Mouse (Mus musculus): ENCODE measurements around the gene Lrtm2. TPM values are rescaled to one million over a fixed set of nuclear protein-coding genes. Genes with fewer than 3 reads are reported as not detected.
"Not testable (repeated sequence)": the region's sequence is repeated elsewhere in the genome, so short reads cannot be mapped to it uniquely, and the experiment has no call there.

The Lrtm2 gene
- polyA plus RNA-seq (2016; fragmentation: Nextera tagmentation; extraction: Ambion mirVana) = not detected in 2 replicates

DNA sequence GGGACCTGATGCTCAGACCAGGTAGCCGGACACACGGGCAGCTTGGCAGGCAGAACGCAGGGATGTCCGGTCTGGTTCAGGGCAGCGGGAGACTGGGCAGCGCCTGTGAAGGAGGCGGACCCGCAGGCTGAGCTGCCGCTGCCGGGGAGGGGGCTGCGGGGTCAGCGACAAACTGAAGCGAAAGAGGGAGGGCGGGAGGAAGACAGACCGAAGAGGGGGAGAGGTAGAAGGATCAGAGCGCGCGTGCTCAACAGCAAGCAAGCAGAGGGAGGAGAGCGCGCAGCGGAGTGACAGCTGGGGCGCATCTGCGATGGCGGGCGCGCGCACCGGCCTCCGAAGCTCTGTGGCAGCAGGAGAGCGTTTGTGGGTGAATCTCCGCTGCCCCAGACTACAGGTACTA is at the start of gene Lrtm2:
TSS of gene Lrtm2 (minus strand) at position 261 of the 400 bp plus-strand sequence.
- Histone ChIP-seq H3K9me3 (replicated peaks) (no peaks in the 10 kb centered on the region), H3K27me3 (ENCODE audit: low read depth, poor library complexity, severe bottlenecking) (peaks cover 80% of the 10 kb centered on the region), H3K4me3 (peak within 1 kb of the TSS; percentile 46), H3K4me1 (peaks cover 60% of the 10 kb centered on the region), H3K36me3 (no peaks in the 10 kb centered on the region), H3K27ac (0 out of 2 replicates have a peak within 1 kb of the TSS, but pooled peaks have one; percentile 14)
- WGBS = under 1% methylated on average over 31 of the region's 31 CpGs
- peak; percentile 41 for DNase-seq (ENCODE audit: low spot score)

- WGBS = 90% methylated on average over 1 of the region's 1 CpGs
- no peaks in the 10 kb centered on the region for H3K27me3 ChIP-seq (ENCODE audit: low read depth, poor library complexity, severe bottlenecking)
- H3K4me3 ChIP-seq = no peak overlapping the region
- H3K9me3 ChIP-seq (replicated peaks) = no peaks in the 10 kb centered on the region
- no peak overlapping the region for H3K27ac ChIP-seq
- DNase-seq (ENCODE audit: low spot score) = no peak
- H3K4me1 ChIP-seq = peaks cover 4% of the 10 kb centered on the region
- H3K36me3 ChIP-seq = no peaks in the 10 kb centered on the region
Observed at GRCm38 (mm10) chr6:119378631-119379030, 48.1 kb upstream of the Lrtm2 start.

DNA sequence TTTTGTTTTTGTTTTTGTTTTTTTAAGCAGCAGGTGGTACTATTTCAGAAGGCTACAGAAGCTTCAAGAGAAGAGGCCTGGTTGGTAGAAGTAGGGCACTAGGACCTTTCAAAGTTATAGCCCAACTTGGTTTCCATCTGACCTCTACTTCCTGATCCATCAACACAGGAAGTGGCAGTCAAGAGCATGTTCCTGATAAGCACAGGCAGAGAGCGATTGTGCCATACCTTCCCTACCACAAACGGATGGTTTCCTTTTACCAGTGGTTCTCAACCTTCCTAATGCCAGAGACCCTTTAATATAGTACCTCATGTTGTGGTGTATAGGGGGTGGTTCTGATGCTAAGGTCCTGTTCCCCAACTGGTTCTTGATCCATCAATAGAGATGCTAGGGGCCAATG is 47.0 kb upstream of the Lrtm2 start:
- Histone ChIP-seq H3K27ac (no peak overlapping the region), H3K27me3 (ENCODE audit: low read depth, poor library complexity, severe bottlenecking) (no peaks in the 10 kb centered on the region), H3K9me3 (replicated peaks) (no peaks in the 10 kb centered on the region), H3K4me1 (peaks cover 4% of the 10 kb centered on the region; the same call in 1 of the 2 replicates), H3K36me3 (no peaks in the 10 kb centered on the region), H3K4me3 (no peak overlapping the region)
- 77% methylated on average over 2 of the region's 2 CpGs for WGBS
- DNase-seq (ENCODE audit: low spot score) = no peak

DNA sequence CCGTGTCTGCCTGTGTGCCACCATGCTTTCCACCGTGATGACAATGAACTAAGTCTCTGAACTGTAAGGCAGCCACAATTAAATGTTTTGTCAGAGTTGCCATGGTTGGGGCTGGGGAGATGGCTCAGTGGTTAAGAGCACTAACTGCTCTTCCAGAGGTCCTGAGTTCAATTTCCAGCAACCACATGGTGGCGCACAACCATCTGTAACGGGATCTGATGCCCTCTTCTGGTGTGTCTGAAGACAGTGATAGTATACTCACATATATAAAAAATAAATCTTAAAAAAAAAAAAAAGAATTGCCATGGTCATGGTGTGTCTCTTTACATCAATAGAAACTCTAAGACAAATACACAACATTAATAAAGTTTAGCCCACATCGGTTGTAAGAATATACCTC is 44.5 kb upstream of the Lrtm2 start:
- WGBS = 78% methylated on average over 5 of the region's 5 CpGs
- no peak for DNase-seq (ENCODE audit: low spot score)
- Histone ChIP-seq H3K27ac (no peak overlapping the region), H3K4me1 (peaks cover 4% of the 10 kb centered on the region; the same call in 1 of the 2 replicates), H3K36me3 (0 out of 2 replicates have a peak, but pooled peaks cover 2% of the 10 kb centered on the region), H3K27me3 (ENCODE audit: low read depth, poor library complexity, severe bottlenecking) (no peaks in the 10 kb centered on the region), H3K9me3 (replicated peaks) (no peaks in the 10 kb centered on the region), H3K4me3 (no peak overlapping the region)

GRCm38 (mm10) chr6:119373000-119373705 is 42.6 kb upstream of the Lrtm2 start:
- Histone ChIP-seq H3K36me3 (peaks cover 18% of the 10 kb centered on the region), H3K4me3 (no peak overlapping the region), H3K9me3 (replicated peaks) (no peaks in the 10 kb centered on the region), H3K4me1 (peaks cover 4% of the 10 kb centered on the region; the same call in 1 of the 2 replicates), H3K27ac (no peak overlapping the region), H3K27me3 (ENCODE audit: low read depth, poor library complexity, severe bottlenecking) (no peaks in the 10 kb centered on the region)
- no peak for DNase-seq (ENCODE audit: low spot score)

DNA sequence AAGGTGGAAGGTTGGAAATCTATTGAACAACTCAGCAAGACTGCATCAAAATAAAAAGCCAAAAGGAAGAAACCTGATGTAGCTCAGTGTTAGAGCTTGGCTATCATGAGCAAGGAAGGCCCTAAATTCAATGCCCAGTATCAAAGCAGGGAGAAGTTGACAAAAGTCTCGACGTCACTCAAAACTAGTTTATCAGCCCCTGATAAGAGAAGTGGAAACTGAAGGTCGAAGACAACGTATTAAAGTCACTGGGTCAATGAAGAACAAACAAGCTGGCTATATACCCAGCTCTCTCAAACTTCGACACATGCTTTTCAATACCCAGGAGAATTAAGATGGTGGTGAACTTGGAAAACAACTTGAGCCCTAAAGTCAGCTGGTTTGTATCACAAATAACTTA is 41.7 kb upstream of the Lrtm2 start:
- no peak for DNase-seq (ENCODE audit: low spot score)
- Histone ChIP-seq H3K36me3 (peaks cover 25% of the 10 kb centered on the region), H3K4me1 (no peaks in the 10 kb centered on the region), H3K9me3 (replicated peaks) (no peaks in the 10 kb centered on the region), H3K4me3 (no peak overlapping the region), H3K27me3 (ENCODE audit: low read depth, poor library complexity, severe bottlenecking) (no peaks in the 10 kb centered on the region), H3K27ac (no peak overlapping the region)
- 89% methylated on average over 5 of the region's 5 CpGs for WGBS

- H3K4me3 ChIP-seq = no peak overlapping the region
- no peaks in the 10 kb centered on the region for H3K4me1 ChIP-seq
- H3K36me3 ChIP-seq = peaks cover 29% of the 10 kb centered on the region
- DNase-seq (ENCODE audit: low spot score) = no peak
- no peak overlapping the region for H3K27ac ChIP-seq
- H3K9me3 ChIP-seq (replicated peaks) = no peaks in the 10 kb centered on the region
- no peaks in the 10 kb centered on the region for H3K27me3 ChIP-seq (ENCODE audit: low read depth, poor library complexity, severe bottlenecking)
Observed at GRCm38 (mm10) chr6:119371624-119372023, 41.1 kb upstream of the Lrtm2 start.

DNA sequence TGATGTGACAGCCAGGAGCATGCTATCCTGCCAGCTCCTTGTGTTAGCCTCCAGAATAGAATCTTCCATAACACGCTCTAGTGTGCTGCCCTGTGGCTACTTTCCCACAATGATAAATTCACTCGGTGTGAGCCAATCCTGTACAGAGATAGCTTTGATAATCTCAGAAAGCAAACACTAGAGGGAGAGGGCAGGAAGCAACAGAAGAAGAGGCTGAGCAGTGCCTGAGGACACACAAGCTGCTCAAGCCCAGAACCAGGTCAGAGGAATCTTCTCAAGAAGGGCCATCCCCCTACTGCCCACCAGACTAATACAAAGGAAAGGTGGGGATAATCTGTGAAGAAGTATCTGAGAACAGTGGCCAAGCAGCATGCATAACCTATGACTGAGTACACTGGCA is 36.8 kb upstream of the Lrtm2 start:
- H3K27ac ChIP-seq = no peak overlapping the region
- no peaks in the 10 kb centered on the region for H3K27me3 ChIP-seq (ENCODE audit: low read depth, poor library complexity, severe bottlenecking)
- 94% methylated on average over 2 of the region's 2 CpGs for WGBS
- H3K36me3 ChIP-seq = peaks cover 69% of the 10 kb centered on the region
- no peak for DNase-seq (ENCODE audit: low spot score)
- H3K9me3 ChIP-seq (replicated peaks) = no peaks in the 10 kb centered on the region
- H3K4me1 ChIP-seq = no peaks in the 10 kb centered on the region
- H3K4me3 ChIP-seq = no peak overlapping the region

- not testable (repeated sequence) for H3K27me3 ChIP-seq (ENCODE audit: low read depth, poor library complexity, severe bottlenecking); H3K27ac ChIP-seq; DNase-seq (ENCODE audit: low spot score); H3K4me3 ChIP-seq; H3K4me1 ChIP-seq; H3K9me3 ChIP-seq (replicated peaks)
- WGBS = 79% methylated on average over 4 of the region's 4 CpGs
- peaks cover 72% of the 10 kb centered on the region for H3K36me3 ChIP-seq
Observed at GRCm38 (mm10) chr6:119366800-119367199, 36.2 kb upstream of the Lrtm2 start.

DNA sequence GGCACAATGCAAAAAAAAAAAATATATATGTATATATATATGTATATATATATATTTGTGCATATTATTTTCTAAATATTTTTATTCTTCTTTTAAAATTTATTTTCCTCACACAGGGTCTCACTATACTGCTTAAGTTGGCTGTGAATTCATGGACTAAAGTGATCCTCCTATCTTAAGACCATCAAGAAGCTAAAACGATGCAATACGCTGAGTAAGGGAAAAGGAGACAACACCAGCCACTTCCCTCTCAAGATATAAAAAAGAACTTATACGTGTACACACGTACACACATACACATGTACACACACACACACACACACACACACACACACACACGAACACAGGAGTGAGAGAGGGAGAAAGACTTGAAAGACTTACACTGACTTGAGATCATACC is 33.0 kb upstream of the Lrtm2 start:
- Histone ChIP-seq H3K4me3 (no peak overlapping the region), H3K27ac (no peak overlapping the region), H3K4me1 (no peaks in the 10 kb centered on the region), H3K36me3 (peaks cover 90% of the 10 kb centered on the region), H3K27me3 (ENCODE audit: low read depth, poor library complexity, severe bottlenecking) (no peaks in the 10 kb centered on the region), H3K9me3 (replicated peaks) (no peaks in the 10 kb centered on the region)
- WGBS = 95% methylated on average over 5 of the region's 5 CpGs
- no peak for DNase-seq (ENCODE audit: low spot score)

DNA sequence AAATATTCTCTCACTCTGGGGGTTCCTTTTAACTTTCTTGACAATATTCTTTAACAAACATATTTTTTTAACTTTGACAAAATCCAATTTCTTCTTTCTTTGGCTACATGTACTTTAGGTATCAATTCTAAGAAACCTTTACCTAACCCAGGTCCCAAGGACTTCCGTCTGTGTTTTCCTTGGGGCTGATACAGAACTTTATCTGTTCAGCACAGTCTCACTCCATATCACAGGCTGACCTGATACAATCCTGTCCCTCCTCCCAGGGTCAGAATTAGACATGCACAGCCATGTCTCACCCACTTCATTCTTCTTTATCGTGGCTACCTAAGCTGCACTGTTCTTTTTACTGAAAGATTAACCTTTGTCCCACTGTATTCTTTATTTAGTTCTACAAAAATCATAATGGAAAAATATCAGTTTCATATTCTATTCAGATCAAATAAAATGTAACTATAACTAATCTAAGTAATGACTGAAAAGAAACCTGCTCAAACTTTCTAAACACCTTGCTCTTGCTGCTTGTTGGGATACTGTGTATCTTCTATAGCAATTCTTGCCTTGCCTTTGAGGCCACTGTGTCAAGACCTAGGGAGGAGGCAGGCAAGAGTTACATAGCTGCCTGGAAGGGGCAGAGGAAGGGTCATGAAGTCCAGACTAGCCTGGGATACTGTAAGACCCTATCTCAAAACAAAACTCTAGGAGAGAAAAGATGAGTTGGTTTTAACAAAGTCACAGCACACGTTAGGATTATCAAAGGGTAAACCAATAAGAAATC is 30.5 kb upstream of the Lrtm2 start:
- no peaks in the 10 kb centered on the region for H3K4me1 ChIP-seq
- H3K4me3 ChIP-seq = no peak overlapping the region
- WGBS = 94% methylated on average over 3 of the region's 3 CpGs
- H3K36me3 ChIP-seq = peaks cover 95% of the 10 kb centered on the region
- H3K9me3 ChIP-seq (replicated peaks) = no peaks in the 10 kb centered on the region
- H3K27me3 ChIP-seq (ENCODE audit: low read depth, poor library complexity, severe bottlenecking) = no peaks in the 10 kb centered on the region
- no peak for DNase-seq (ENCODE audit: low spot score)
- no peak overlapping the region for H3K27ac ChIP-seq

GRCm38 (mm10) chr6:119360250-119360649 is 29.7 kb upstream of the Lrtm2 start:
- 92% methylated on average over 6 of the region's 6 CpGs for WGBS
- H3K4me3 ChIP-seq; H3K4me1 ChIP-seq; H3K9me3 ChIP-seq (replicated peaks); H3K27me3 ChIP-seq (ENCODE audit: low read depth, poor library complexity, severe bottlenecking); H3K27ac ChIP-seq; DNase-seq (ENCODE audit: low spot score): not testable (repeated sequence)
- peaks cover 95% of the 10 kb centered on the region for H3K36me3 ChIP-seq

GRCm38 (mm10) chr6:119358020-119358571 is 27.5 kb upstream of the Lrtm2 start:
- no peak for DNase-seq (ENCODE audit: low spot score)
- Histone ChIP-seq H3K4me1 (no peaks in the 10 kb centered on the region), H3K4me3 (no peak overlapping the region), H3K9me3 (replicated peaks) (no peaks in the 10 kb centered on the region), H3K27me3 (ENCODE audit: low read depth, poor library complexity, severe bottlenecking) (no peaks in the 10 kb centered on the region), H3K36me3 (peaks cover 98% of the 10 kb centered on the region), H3K27ac (no peak overlapping the region)
- 91% methylated on average over 8 of the region's 8 CpGs for WGBS
